ENCODE assay signal across 12 mouse cellular contexts in the genomic region with DNA sequence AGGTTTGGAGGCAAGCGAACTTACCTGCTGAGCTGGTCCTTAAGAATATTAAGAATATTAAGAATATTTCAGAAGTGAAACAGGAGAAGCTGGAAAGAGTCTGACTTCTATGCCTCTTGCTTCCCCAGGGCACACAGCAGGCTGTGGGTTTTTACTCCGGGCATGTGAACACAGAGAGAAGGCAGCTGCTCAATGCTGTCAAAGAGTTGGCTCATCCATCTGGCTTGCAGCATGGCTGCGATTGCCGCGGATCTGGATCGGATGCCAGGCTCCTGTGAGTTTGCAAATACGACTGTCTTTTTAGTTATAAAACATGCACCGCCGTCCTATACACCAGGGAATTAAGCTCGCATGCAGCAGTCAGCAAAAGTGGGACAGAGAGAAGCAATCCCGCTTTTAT. TPM values are rescaled to one million over a fixed set of nuclear protein-coding genes. Genes with fewer than 3 reads are reported as not detected.
DNase-seq lines count a peak whose midpoint lies in the region; ATAC-seq lines count a peak whose summit lies in the region.
"Had no signal": no experiment of that assay in that cellular context is flagged by ENCODE, and none has a peak within 500 bp of the region (broad histone marks: within the 10 kb centered on the region; RNA-seq: fewer than 3 reads in every experiment).

No protein-coding gene starts in this region.

- peak; percentile 86 for ATAC-seq in frontal cortex, adult (ENCODE audit: low TSS enrichment)

- no peak for DNase-seq in frontal cortex, postnatal 25 days (ENCODE audit: low spot score in 2 of 2)
- peak; percentile 22 to 41 for DNase-seq in frontal cortex, postnatal 14 days (ENCODE audit: low spot score in 2 of 2)
- DNase-seq in layer of hippocampus, postnatal 36 days: peak; percentile 77 to 80
- peak; percentile 39 for DNase-seq in right cerebral cortex, adult 18-20 months
- no peak for DNase-seq in yolk sac, embryonic 10.5 days (ENCODE audit: low spot score)
- DNase-seq in urinary bladder, adult 2 months (ENCODE audit: low spot score): no peak
- no peak for DNase-seq in kidney, adult 18-20 months
- DNase-seq: embryo, embryonic 11 days had no signal

RNA-seq across cellular contexts. Expression of a gene that starts 31.1 kb away (rescaled TPM):
- total RNA-seq in layer of hippocampus, postnatal 36 days (2021): not detected
- not detected in 2 replicates for polyA plus RNA-seq in urinary bladder, adult 2 months (2012; rRNA removed)
- total RNA-seq: liver, adult 2 months had no signal
- polyA plus RNA-seq: gonadal fat pad, adult 2 months; liver, adult 2 months; stomach, embryonic 14.5 days had no signal

Comparison
In these comparisons a context has a peak if more than half of its experiments do, and no peak if none do; other contexts are left out.
1. DNase-seq: peak in frontal cortex, postnatal 14 days (2 of 2), layer of hippocampus, postnatal 36 days (2 of 2) and right cerebral cortex, adult 18-20 months (single experiment); none in frontal cortex, postnatal 25 days (0 of 2), yolk sac, embryonic 10.5 days (single experiment), urinary bladder, adult 2 months (single experiment) and kidney, adult 18-20 months (single experiment).